Mouse (Mus musculus): ENCODE results near the gene Sestd1.

The Sestd1 gene

GRCm38 (mm10) chr2:77133407-77133806, 147.0 kb downstream of the Sestd1 start:
- no peak for DNase-seq (ENCODE audit: low spot score)

Measured in embryo, embryonic 10 days (tissue).